Mouse (Mus musculus) midbrain, embryonic 14.5 days (tissue): ENCODE results near the gene Tmem52b. TPM values are rescaled to one million over a fixed set of nuclear protein-coding genes. Genes with fewer than 3 reads are reported as not detected.

Source experiments
- ATAC-seq: fragments of 200-750 bp; cut with Nextera tagmentation; 2 replicates; pipeline ENCODE4 v1.8.0; 2017; ENCODE audit warnings: moderate number of reproducible peaks, moderate library complexity; ENCODE audit not compliant: low FRiP score, low TSS enrichment
- DNase-seq: peaks from one replicate; pipeline ENCODE4 v3.0.0-alpha.2; 2015
- H3K27ac ChIP-seq: fragments of 300-500 bp; sonication (generic); replicated peaks from 2 replicates; pipeline ENCODE4 v1.5.1; 2014; ENCODE audit warnings: mild to moderate bottlenecking, low read depth, low read length, moderate library complexity
- H3K27me3 ChIP-seq: fragments of 300-500 bp; sonication (generic); 2 replicates; pipeline ENCODE4 v1.6.1; 2014; ENCODE audit warnings: low read length, control low read depth, mixed read lengths; ENCODE audit not compliant: control insufficient read depth, insufficient read depth
- H3K36me3 ChIP-seq: fragments of 300-500 bp; sonication (generic); 2 replicates; pipeline ENCODE4 v1.6.1; 2014; ENCODE audit warnings: low read length, control low read depth; ENCODE audit not compliant: control insufficient read depth, insufficient read depth
- H3K4me1 ChIP-seq: fragments of 300-500 bp; sonication (generic); 2 replicates; pipeline ENCODE4 v1.6.1; 2014; ENCODE audit warnings: mild to moderate bottlenecking, antibody characterized with exemption, low read length, control low read depth; ENCODE audit not compliant: control insufficient read depth, insufficient read depth
- H3K4me2 ChIP-seq: fragments of 300-500 bp; sonication (generic); 2 replicates; pipeline ENCODE4 v1.6.1; 2014; ENCODE audit warnings: mild to moderate bottlenecking, low read length, moderate library complexity
- H3K4me3 ChIP-seq: fragments of 300-500 bp; sonication (generic); replicated peaks from 2 replicates; pipeline ENCODE4 v1.5.1; 2014; ENCODE audit warnings: low read depth, low read length
- H3K9ac ChIP-seq: fragments of 300-500 bp; sonication (generic); replicated peaks from 2 replicates; pipeline ENCODE4 v1.6.1; 2014; ENCODE audit warnings: mild to moderate bottlenecking, low read length, moderate library complexity
- H3K9me3 ChIP-seq: fragments of 300-500 bp; sonication (generic); 2 replicates; pipeline ENCODE4 v1.6.1; 2016; ENCODE audit warnings: low read length, control low read depth, mixed read lengths; ENCODE audit not compliant: control insufficient read depth
- WGBS: fragments of 180-500 bp; shearing (Covaris S2); extraction: QIAGEN DNeasy Blood & Tissue Kit; methylation state at CpG from one replicate; pipeline ENCODE4 v1.1.7; 2014; 5-methylcytosine and 5-hydroxymethylcytosine counted together
- polyA plus RNA-seq: library from polyadenylated mRNA; unstranded; fragments of >200 nt; fragmentation: Nextera tagmentation; extraction: Ambion mirVana; gene quantifications from 2 replicates; pipeline ENCODE4 v1.2.1, GENCODE M21; 2014

Gene Tmem52b
- polyA plus RNA-seq, 1 experiment from 2014 or later: not detected

- H3K4me2 ChIP-seq: peak overlapping the region; percentile 80
- DNase-seq (no peak), ATAC-seq (no peak)
- peaks cover 35% of the 10 kb centered on the region for H3K36me3 ChIP-seq
- H3K4me3 ChIP-seq: 0 out of 2 replicates have a peak overlapping the region, but pooled peaks have one; percentile 84
- H3K27me3 ChIP-seq: no peaks in the 10 kb centered on the region
- H3K4me1 ChIP-seq: peaks cover 21% of the 10 kb centered on the region
- H3K9ac ChIP-seq: no peak overlapping the region
- 82% methylated on average over 4 of the region's 4 CpGs for WGBS
- no peak overlapping the region for H3K27ac ChIP-seq
- no peaks in the 10 kb centered on the region for H3K9me3 ChIP-seq
These were observed 23.4 kb downstream of the Tmem52b start for GRCm38 (mm10) chr6:129535723-129536122.

DNA sequence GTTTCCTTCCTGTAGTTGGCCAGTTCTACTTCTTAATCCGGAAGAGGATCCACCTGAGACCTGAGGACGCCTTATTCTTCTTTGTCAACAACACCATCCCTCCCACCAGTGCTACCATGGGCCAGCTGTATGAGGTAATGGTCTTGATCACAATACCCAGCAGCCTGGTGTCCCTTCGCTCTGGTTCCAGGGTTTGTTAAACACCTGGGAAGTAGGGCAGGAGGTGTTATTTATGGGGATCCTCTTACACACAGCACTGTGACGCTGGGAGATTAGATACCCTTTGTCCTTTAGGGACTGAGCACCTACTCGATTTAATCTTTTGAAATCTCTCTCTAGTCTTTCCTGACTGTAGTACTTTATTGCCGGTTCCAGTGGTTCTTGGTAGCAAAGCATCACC is 26.2 kb downstream of the Tmem52b start:
- DNase-seq: no peak
- no peak for ATAC-seq
- Histone ChIP-seq H3K4me3 (no peak overlapping the region), H3K9ac (no peak overlapping the region), H3K4me2 (no peak overlapping the region), H3K4me1 (peaks cover 21% of the 10 kb centered on the region), H3K36me3 (peaks cover 59% of the 10 kb centered on the region), H3K27ac (no peak overlapping the region), H3K27me3 (no peaks in the 10 kb centered on the region), H3K9me3 (no peaks in the 10 kb centered on the region)
- 90% methylated on average over 6 of the region's 6 CpGs for whole genome bisulfite sequencing

- no peak overlapping the region for H3K4me3 ChIP-seq
- H3K9ac ChIP-seq: no peak overlapping the region
- ATAC-seq (no peak), DNase-seq (no peak)
- H3K4me1 ChIP-seq: no peaks in the 10 kb centered on the region
- no peak overlapping the region for H3K27ac ChIP-seq
- WGBS: 34% methylated on average over 9 of the region's 9 CpGs
- no peaks in the 10 kb centered on the region for H3K27me3 ChIP-seq
- peaks cover 59% of the 10 kb centered on the region for H3K36me3 ChIP-seq
- no peaks in the 10 kb centered on the region for H3K9me3 ChIP-seq
- H3K4me2 ChIP-seq: no peak overlapping the region
These were observed 29.6 kb downstream of the Tmem52b start for GRCm38 (mm10) chr6:129541931-129542330.

DNA sequence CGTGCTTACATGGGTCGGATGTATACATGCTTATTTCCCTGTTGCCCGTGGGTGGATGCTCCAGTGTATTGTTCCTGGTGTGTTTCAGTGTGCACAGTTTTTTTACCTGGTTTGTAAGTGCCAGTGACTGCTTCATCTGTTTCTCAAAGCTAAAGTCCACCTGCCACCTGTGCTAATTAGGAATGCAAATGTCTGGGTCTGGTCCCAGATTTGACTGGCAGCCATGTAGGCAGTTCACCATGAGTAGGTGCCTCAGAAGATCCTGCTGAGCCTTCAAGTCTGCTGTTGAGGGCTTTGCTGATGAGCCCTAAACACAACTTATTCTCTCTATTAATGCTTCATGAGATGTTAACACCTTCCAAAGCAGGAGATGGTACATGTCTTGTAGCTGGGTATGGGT is 30.2 kb downstream of the Tmem52b start:
- Histone ChIP-seq H3K4me3 (no peak overlapping the region), H3K27me3 (no peaks in the 10 kb centered on the region), H3K9me3 (no peaks in the 10 kb centered on the region), H3K9ac (no peak overlapping the region), H3K27ac (no peak overlapping the region), H3K4me2 (no peak overlapping the region), H3K4me1 (no peaks in the 10 kb centered on the region), H3K36me3 (peaks cover 55% of the 10 kb centered on the region)
- ATAC-seq: no peak
- WGBS: 93% methylated on average over 3 of the region's 3 CpGs
- no peak for DNase-seq

DNA sequence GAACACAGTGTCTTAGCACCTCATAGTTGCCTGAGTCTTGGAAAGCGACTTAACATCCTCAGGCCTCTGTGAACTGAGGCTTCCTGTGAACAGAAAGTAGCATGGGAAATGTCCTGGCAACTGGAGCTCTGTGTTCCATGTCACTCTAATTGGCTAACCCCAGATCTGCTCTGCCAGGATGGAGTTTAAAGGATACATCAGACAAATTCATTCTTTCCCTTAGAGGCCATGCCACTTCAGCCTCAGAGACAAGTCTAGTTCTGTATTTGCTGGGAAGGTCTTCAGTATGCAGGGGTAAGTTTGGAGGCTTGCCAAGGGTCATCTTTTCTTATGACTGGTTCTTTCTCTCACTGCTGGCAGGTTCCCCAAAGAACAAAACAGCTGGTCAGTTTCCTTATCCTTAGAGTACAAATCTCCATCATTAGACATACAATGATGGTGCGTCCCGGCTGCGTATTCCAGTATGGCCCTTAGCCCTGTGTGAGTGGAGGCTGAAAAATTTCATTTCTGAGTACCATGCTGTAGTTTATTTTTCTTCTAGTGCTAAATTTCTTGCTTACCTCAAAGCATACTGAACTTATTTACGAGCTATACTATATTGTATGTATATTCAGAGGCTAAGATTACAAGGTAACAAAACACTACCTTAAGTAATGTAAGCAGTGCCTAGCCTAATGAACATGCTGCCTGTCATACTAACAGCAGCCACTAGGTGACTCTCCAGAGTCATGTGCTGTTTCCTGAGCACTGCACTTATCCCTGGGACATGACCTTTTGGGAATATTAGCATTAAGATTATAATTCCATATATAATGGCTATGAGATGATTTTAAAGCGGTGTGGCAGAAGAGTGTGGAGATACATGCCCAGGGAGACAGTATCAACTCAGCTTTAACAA is 31.6 kb downstream of the Tmem52b start:
- 58% methylated on average over 6 of the region's 6 CpGs for WGBS
- H3K27ac ChIP-seq: no peak overlapping the region
- H3K27me3 ChIP-seq: no peaks in the 10 kb centered on the region
- no peaks in the 10 kb centered on the region for H3K9me3 ChIP-seq
- DNase-seq (peak; percentile 86), ATAC-seq (peak; percentile 80)
- no peaks in the 10 kb centered on the region for H3K4me1 ChIP-seq
- no peak overlapping the region for H3K9ac ChIP-seq
- H3K36me3 ChIP-seq: peaks cover 41% of the 10 kb centered on the region
- H3K4me2 ChIP-seq: no peak overlapping the region
- H3K4me3 ChIP-seq: no peak overlapping the region

DNA sequence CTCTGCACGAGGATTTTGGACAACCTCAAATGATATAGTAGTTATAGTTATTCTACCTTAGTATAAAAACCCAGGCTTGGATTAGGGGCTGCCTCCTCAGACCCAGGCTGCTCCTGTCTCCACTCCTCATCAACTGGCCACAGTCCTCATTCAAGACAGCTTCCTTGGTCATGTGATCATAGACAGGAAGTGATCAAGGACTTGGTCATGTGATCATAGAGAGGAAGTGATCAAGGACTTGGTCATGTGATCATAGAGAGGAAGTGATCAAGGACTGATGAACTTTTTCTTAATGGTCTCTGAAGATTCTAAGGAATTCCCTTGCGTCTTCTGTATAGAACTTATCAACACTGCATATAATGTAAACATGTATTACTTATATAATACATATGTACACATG is 34.9 kb downstream of the Tmem52b start:
- H3K9ac ChIP-seq: no peak overlapping the region
- no peak overlapping the region for H3K27ac ChIP-seq
- ATAC-seq: no peak
- peaks cover 9% of the 10 kb centered on the region; the same call in 1 of the 2 replicates for H3K36me3 ChIP-seq
- H3K9me3 ChIP-seq: no peaks in the 10 kb centered on the region
- no peaks in the 10 kb centered on the region for H3K4me1 ChIP-seq
- no peak for DNase-seq
- 88% methylated on average over 2 of the region's 2 CpGs for WGBS
- H3K4me3 ChIP-seq: no peak overlapping the region
- no peak overlapping the region for H3K4me2 ChIP-seq
- no peaks in the 10 kb centered on the region for H3K27me3 ChIP-seq

DNA sequence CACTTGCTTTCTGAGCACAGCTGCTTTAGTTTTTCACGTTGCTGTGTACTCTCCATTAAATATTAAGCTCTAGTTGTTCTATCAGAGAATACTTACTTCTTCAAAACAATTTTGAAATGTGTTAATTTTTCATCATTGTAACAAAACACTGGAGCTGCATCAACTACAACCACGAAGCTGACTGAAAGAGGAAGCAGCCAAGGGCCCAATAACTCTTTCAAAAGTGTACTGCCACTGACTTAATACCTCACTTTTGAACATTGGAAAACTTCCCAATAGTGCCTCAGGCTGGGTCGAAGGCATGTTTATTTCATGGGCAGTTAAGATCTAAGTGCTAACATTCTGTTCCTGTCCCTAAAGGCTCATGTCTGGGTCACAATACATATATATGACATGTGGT is 35.7 kb downstream of the Tmem52b start:
- no peak overlapping the region for H3K27ac ChIP-seq
- H3K4me3 ChIP-seq: no peak overlapping the region
- H3K4me1 ChIP-seq: no peaks in the 10 kb centered on the region
- DNase-seq (no peak), ATAC-seq (no peak)
- peaks cover 3% of the 10 kb centered on the region; the same call in 1 of the 2 replicates for H3K36me3 ChIP-seq
- no peak overlapping the region for H3K9ac ChIP-seq
- H3K27me3 ChIP-seq: no peaks in the 10 kb centered on the region
- 77% methylated on average over 3 of the region's 3 CpGs for WGBS
- H3K4me2 ChIP-seq: no peak overlapping the region
- no peaks in the 10 kb centered on the region for H3K9me3 ChIP-seq

GRCm38 (mm10) chr6:129557298-129558023 is 45.1 kb downstream of the Tmem52b start:
- H3K36me3 ChIP-seq: no peaks in the 10 kb centered on the region
- 0 out of 2 replicates have a peak, but pooled peaks have one; percentile 35 for ATAC-seq

More at GRCm38 (mm10) chr6:129557298-129558023, 45.1 kb downstream of the Tmem52b start:
- no peak overlapping the region for H3K27ac ChIP-seq
- peaks cover 5% of the 10 kb centered on the region; the same call in 1 of the 2 replicates for H3K4me1 ChIP-seq
- no peak overlapping the region for H3K4me2 ChIP-seq
- H3K9ac ChIP-seq: no peak overlapping the region
- peak; percentile 61 for DNase-seq
- no peaks in the 10 kb centered on the region for H3K27me3 ChIP-seq
- no peaks in the 10 kb centered on the region for H3K9me3 ChIP-seq
- no peak overlapping the region for H3K4me3 ChIP-seq
